Mouse (Mus musculus) heart, embryonic 16.5 days (tissue): Measurements from ENCODE around the gene Cmss1. TPM values are rescaled to one million over a fixed set of nuclear protein-coding genes. Genes with fewer than 3 reads are reported as not detected.

Source experiments
- ATAC-seq: fragments of 200-750 bp; cut with Nextera tagmentation; replicated peaks from 2 replicates; pipeline ENCODE4 v1.8.0; 2017; ENCODE audit warnings: moderate number of reproducible peaks; ENCODE audit not compliant: insufficient read depth, low FRiP score; ENCODE audit errors: extremely low read depth
- H3K27ac ChIP-seq: fragments of 300-500 bp; sonication (generic); 2 replicates; pipeline ENCODE4 v1.5.1; 2014; ENCODE audit warnings: mild to moderate bottlenecking, low read length, control low read depth, moderate library complexity
- H3K27me3 ChIP-seq: fragments of 300-500 bp; sonication (generic); 2 replicates; pipeline ENCODE4 v1.6.1; 2014; ENCODE audit warnings: low read length, mixed read lengths; ENCODE audit not compliant: control insufficient read depth, insufficient read depth
- H3K36me3 ChIP-seq: fragments of 300-500 bp; sonication (generic); 2 replicates; pipeline ENCODE4 v1.6.1; 2014; ENCODE audit not compliant: control insufficient read depth, insufficient read depth
- H3K4me1 ChIP-seq: fragments of 300-500 bp; sonication (generic); 2 replicates; pipeline ENCODE4 v1.6.1; 2014; ENCODE audit warnings: low read length, mixed read lengths; ENCODE audit not compliant: control insufficient read depth, insufficient read depth
- H3K4me2 ChIP-seq: fragments of 300-500 bp; sonication (generic); 2 replicates; pipeline ENCODE4 v1.6.1; 2014; ENCODE audit warnings: low read depth, mild to moderate bottlenecking, control low read depth, low read length
- H3K4me3 ChIP-seq: fragments of 300-500 bp; sonication (generic); 2 replicates; pipeline ENCODE4 v1.5.1; 2014; ENCODE audit warnings: mild to moderate bottlenecking, control low read depth, low read length
- H3K9ac ChIP-seq: fragments of 300-500 bp; sonication (generic); 2 replicates; pipeline ENCODE4 v1.6.1; 2014; ENCODE audit warnings: low read length, control low read depth
- H3K9me3 ChIP-seq: fragments of 300-500 bp; sonication (generic); replicated peaks from 2 replicates; pipeline ENCODE4 v1.6.1; 2016; ENCODE audit warnings: low read length; ENCODE audit not compliant: control insufficient read depth
- WGBS: fragments of 180-500 bp; shearing (Covaris S2); extraction: QIAGEN DNeasy Blood & Tissue Kit; methylation state at CpG from one replicate; pipeline ENCODE4 v1.1.7; 2014; 5-methylcytosine and 5-hydroxymethylcytosine counted together
- polyA plus RNA-seq: library from polyadenylated mRNA; unstranded; fragments of >200 nt; fragmentation: Nextera tagmentation; extraction: Ambion mirVana; gene quantifications from 2 replicates; pipeline ENCODE4 v1.2.1, GENCODE M21; 2015

The Cmss1 gene
- polyA plus RNA-seq, 1 experiment from 2014 or later = 39.5 TPM

DNA sequence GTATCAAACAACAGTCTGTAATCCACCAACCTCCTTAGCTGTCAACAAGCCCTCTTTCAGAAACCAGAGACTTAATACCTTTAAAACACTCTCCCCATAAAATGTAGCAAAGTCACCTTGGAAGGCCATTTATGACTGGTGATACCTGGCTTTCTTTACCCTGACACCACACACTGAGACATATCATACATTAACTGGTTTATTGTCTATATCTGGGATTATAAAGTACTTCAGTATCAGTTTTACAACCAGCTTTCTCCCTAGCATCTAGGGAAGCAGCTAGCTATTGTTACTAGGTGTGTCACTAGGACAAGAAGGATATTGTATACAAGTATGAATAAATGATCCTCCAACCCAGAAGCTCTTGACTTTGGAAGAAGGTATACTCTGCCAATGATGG is 53.4 kb downstream of the Cmss1 start:
- Histone ChIP-seq H3K27me3 (no peaks in the 10 kb centered on the region), H3K9me3 (no peaks in the 10 kb centered on the region), H3K27ac (no peak overlapping the region), H3K36me3 (peaks cover 4% of the 10 kb centered on the region; the same call in 1 of the 2 replicates), H3K4me2 (peak overlapping the region; percentile 62; the same call in 1 of the 2 replicates), H3K4me3 (no peak overlapping the region), H3K9ac (no peak overlapping the region), H3K4me1 (peaks cover 24% of the 10 kb centered on the region)
- no peak for ATAC-seq

DNA sequence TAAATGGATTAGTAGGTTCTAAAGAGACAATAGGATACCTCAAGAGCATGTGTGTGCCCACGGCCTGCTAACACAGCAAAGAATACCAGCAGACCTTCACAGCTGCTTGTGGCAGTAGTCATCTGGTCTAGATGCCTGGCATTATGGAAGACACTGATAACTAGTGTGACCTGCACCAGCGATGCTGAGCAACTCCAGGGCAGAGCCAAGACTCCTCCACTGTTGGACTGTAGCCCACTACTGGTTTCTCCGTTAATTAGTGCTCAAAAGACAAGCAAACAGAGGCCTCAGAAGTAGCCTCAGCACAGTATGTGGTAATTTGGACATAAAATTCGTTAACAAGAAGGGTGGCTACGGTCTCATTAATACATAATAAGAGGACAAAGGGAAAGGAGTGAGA is 54.0 kb downstream of the Cmss1 start:
- 70% methylated on average over 5 of the region's 5 CpGs for WGBS
- H3K4me1 ChIP-seq = peaks cover 26% of the 10 kb centered on the region
- peak overlapping the region; percentile 62 for H3K4me2 ChIP-seq
- no peaks in the 10 kb centered on the region for H3K27me3 ChIP-seq
- H3K9me3 ChIP-seq = no peaks in the 10 kb centered on the region
- H3K36me3 ChIP-seq = peaks cover 4% of the 10 kb centered on the region; the same call in 1 of the 2 replicates
- ATAC-seq = no peak
- no peak overlapping the region for H3K9ac ChIP-seq
- H3K27ac ChIP-seq = no peak overlapping the region
- H3K4me3 ChIP-seq = no peak overlapping the region

DNA sequence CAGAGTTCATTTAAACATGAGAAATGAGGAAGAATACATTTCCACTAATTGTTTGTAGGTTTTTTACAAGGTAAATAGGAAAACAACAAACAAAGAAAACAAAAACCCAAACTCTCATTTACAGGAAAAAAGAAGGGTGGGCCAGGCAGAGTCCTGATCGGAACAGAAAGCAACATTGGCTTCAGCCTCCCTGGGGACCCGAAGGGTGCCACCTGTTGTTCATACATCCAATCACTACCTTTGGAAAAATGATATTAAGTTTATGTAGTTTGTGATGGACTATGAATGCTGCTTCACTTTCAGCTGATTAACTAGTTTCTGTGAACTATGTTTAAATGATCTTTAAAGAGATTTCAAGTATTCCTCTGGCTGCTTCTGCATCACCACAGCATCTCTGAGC is 55.0 kb downstream of the Cmss1 start:
- 70% methylated on average over 2 of the region's 2 CpGs for WGBS
- Histone ChIP-seq H3K9ac (peak overlapping the region; percentile 48), H3K36me3 (peaks cover 4% of the 10 kb centered on the region; the same call in 1 of the 2 replicates), H3K27me3 (no peaks in the 10 kb centered on the region), H3K27ac (no peak overlapping the region), H3K9me3 (no peaks in the 10 kb centered on the region), H3K4me2 (peak overlapping the region; percentile 62), H3K4me3 (peak overlapping the region; percentile 32), H3K4me1 (peaks cover 26% of the 10 kb centered on the region)
- ATAC-seq = no peak

DNA sequence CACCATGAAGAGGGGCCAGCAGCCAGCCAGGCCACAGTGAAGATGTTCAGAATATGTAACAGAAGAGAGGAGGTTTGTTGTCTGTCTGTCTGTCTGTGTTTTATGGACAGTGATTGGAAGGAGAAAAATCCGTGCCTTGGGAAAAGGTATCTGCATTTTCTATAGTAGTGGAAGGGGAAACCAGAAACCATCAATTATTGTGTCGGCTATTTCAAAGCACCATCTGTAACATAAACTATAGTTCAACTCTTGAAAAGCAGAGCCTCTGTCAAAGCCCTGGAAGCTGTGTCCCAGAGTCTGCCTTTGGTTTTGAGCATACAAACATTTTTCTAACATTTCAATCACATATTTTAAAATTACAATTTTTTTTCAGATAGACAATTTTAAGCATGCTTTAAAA is 55.8 kb downstream of the Cmss1 start:
- H3K27ac ChIP-seq = peak overlapping the region; percentile 23; the same call in 1 of the 2 replicates
- WGBS = 40% methylated on average over 2 of the region's 2 CpGs

DNA sequence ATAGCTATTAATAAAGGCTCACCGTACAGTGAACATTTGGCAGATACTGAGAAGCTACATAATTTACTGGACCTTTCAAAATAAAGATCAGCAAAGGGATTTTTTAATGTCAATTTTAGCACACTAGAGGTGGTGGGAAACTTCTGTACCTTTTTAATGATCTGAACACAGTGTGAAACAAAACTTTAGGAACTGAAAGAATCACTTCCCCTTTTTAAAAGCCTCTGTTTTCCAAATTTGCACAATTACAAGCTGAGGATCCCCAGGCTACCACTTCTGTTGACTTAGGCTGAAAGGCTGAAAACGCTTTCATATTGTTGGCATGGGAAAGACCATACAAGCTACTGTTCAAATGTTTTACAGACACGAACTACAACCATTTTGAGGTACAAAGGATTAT is 56.6 kb downstream of the Cmss1 start:
- WGBS = 36% methylated on average over 3 of the region's 3 CpGs
- H3K4me2 ChIP-seq = peak overlapping the region; percentile 97
- 0 out of 2 replicates have a peak overlapping the region, but pooled peaks have one; percentile 44 for H3K27ac ChIP-seq
- H3K4me1 ChIP-seq = peaks cover 20% of the 10 kb centered on the region
- H3K27me3 ChIP-seq = no peaks in the 10 kb centered on the region
- H3K4me3 ChIP-seq = peak overlapping the region; percentile 73
- peak overlapping the region; percentile 92 for H3K9ac ChIP-seq
- peaks cover 4% of the 10 kb centered on the region; the same call in 1 of the 2 replicates for H3K36me3 ChIP-seq
- H3K9me3 ChIP-seq = no peaks in the 10 kb centered on the region
- no peak for ATAC-seq

More for the DNA sequence above, 55.8 kb downstream of the Cmss1 start:
- peak overlapping the region; percentile 50 for H3K4me3 ChIP-seq
- H3K9ac ChIP-seq = peak overlapping the region; percentile 67
- peaks cover 4% of the 10 kb centered on the region; the same call in 1 of the 2 replicates for H3K36me3 ChIP-seq
- no peaks in the 10 kb centered on the region for H3K27me3 ChIP-seq
- H3K9me3 ChIP-seq = no peaks in the 10 kb centered on the region
- ATAC-seq = no peak
- H3K4me1 ChIP-seq = peaks cover 24% of the 10 kb centered on the region
- H3K4me2 ChIP-seq = peak overlapping the region; percentile 62

DNA sequence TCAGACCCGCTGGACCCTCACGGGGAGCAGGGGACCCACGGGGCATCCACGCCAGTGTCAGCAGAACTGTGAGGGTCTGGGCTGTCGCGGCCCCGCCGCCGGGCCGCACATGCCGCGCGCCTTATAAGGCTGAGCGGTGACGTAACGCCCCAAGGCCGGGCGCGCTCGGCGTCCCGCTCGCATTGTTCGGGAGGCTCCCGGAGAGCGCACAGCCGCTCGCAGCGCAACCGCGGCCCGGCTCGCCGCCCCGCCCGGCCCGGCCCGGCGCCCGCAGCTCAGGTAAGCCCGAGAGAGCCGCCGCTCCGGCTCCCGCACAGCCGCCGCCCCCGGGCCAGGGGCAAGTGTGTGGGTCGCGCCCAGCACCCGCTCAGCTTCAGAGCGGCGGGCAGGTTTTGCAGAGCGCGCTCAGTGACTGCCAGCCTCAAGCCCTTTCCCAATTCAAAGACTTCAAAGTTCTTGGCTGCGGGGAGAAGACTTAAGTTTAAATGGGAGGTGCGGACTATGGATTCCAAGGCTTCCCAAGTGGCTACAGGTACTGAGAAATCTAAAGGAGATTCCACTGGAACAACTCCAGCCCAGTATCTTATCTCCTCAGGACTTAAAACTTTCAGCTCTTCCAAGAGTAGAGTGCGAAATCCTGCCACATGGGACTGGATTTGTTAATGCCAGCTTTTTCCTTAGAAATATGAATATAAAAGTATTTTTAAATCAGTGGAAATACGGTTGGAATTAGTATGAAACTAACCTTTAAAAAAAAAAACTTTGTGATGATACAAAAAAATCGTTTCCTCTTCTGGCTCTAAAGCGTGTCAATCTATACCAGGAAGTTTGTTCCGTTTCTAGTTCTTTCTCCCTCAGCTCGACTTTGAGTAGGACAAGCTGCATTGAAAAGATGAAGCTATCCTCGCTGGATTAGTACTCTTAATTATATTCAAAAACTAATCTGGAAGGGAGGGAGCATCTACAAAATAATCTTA is 57.3 kb downstream of the Cmss1 start:
- H3K4me1 ChIP-seq = peaks cover 22% of the 10 kb centered on the region
- WGBS = 1% methylated on average over 57 of the region's 64 CpGs
- H3K27ac ChIP-seq = peak overlapping the region; percentile 85
- H3K36me3 ChIP-seq = peaks cover 4% of the 10 kb centered on the region; the same call in 1 of the 2 replicates
- peak overlapping the region; percentile 73 for H3K4me3 ChIP-seq
- peak; percentile 96 for ATAC-seq
- H3K9me3 ChIP-seq = no peaks in the 10 kb centered on the region
- H3K9ac ChIP-seq = peak overlapping the region; percentile 92
- no peaks in the 10 kb centered on the region for H3K27me3 ChIP-seq
- peak overlapping the region; percentile 97 for H3K4me2 ChIP-seq

DNA sequence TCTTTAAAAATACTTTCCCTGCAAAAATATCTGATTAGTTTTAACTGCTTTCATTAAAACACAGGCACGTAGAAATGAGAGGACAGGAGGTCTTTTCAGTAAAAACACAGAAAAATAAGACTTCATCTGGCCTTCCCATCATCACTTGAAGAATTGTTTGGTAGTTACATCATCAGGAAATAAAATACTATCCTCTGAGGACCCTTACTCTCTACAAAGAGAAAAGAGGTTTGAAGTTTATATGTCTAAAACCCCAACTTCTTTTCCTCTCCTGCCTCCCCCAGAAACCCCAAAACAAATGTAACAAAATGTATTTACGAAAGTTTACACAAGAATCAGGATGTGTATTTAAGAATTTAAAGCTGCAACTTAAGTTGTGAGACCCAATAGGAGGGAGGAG is 58.1 kb downstream of the Cmss1 start:
- 55% methylated on average over 2 of the region's 2 CpGs for WGBS
- Histone ChIP-seq H3K9me3 (no peaks in the 10 kb centered on the region), H3K9ac (peak overlapping the region; percentile 92), H3K27ac (peak overlapping the region; percentile 85), H3K36me3 (peaks cover 4% of the 10 kb centered on the region; the same call in 1 of the 2 replicates), H3K27me3 (no peaks in the 10 kb centered on the region), H3K4me2 (peak overlapping the region; percentile 97), H3K4me1 (peaks cover 20% of the 10 kb centered on the region), H3K4me3 (peak overlapping the region; percentile 73)
- ATAC-seq = no peak

DNA sequence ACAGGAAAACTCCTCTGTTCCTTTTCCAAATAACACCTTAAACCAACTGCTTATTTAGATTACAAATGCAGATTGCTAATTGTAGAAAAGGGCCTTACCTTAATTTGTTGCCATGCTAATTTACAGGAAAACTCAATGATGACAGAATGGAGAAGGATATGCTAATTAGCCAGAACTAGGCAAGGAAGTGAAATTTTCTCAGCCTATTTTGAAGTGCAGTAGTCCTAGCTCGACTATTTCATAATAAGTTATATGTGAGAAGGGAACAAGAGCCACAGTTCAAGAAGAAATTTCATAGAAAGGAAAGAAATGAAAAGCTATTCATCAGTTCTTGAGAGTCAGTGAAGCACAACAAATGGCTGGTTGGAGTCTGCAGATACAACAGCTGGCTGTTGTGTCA is 60.3 kb downstream of the Cmss1 start:
- peaks cover 7% of the 10 kb centered on the region for H3K4me1 ChIP-seq
- no peaks in the 10 kb centered on the region for H3K27me3 ChIP-seq
- H3K27ac ChIP-seq = no peak overlapping the region
- H3K4me2 ChIP-seq = no peak overlapping the region
- ATAC-seq = no peak
- no peak overlapping the region for H3K9ac ChIP-seq
- H3K36me3 ChIP-seq = no peaks in the 10 kb centered on the region
- WGBS = 68% methylated on average over 1 of the region's 1 CpGs
- H3K4me3 ChIP-seq = no peak overlapping the region
- no peaks in the 10 kb centered on the region for H3K9me3 ChIP-seq

DNA sequence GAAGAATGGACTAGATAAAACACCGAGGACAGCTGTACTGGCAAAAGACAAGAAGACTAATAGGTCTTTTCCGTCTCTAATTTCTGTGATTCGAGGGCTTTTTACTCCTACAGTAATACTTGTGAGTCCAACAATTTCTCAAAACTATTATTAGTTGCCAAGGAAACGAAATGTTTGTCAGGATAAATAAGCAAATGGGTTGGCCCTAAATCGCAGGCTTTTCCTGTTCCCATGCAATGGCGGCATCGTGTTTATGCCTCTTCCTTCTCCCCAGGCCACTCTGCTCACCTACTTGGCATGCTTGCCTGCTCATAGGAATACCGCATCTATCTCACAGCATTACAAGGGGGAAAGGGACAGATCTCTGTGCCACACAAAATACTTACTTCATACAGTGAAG is 62.2 kb downstream of the Cmss1 start:
- ATAC-seq = no peak
- 0 out of 2 replicates have a peak overlapping the region, but pooled peaks have one; percentile 34 for H3K27ac ChIP-seq
- 58% methylated on average over 8 of the region's 8 CpGs for WGBS

More for the DNA sequence above, 62.2 kb downstream of the Cmss1 start:
- Histone ChIP-seq H3K9me3 (no peaks in the 10 kb centered on the region), H3K9ac (no peak overlapping the region), H3K36me3 (no peaks in the 10 kb centered on the region), H3K4me2 (no peak overlapping the region), H3K4me3 (no peak overlapping the region), H3K4me1 (peaks cover 4% of the 10 kb centered on the region), H3K27me3 (no peaks in the 10 kb centered on the region)
